Mouse (Mus musculus) C2C12 (cell line): ENCODE data around the gene Mcpt2.
"Not testable (repeated sequence)": the region's sequence is repeated elsewhere in the genome, so short reads cannot be mapped to it uniquely, and the experiment has no call there.

Source experiments
- CEBPB ChIP-seq: IDR thresholded peaks from one replicate; pipeline ENCODE4 v1.6.1; 2011; ENCODE audit warnings: low read depth, mild to moderate bottlenecking, control low read depth, moderate library complexity
- CTCF ChIP-seq: IDR thresholded peaks from one replicate; pipeline ENCODE4 v1.5.1; 2011; ENCODE audit not compliant: control insufficient read depth, insufficient read depth, insufficient read length
- FOSL1 ChIP-seq: IDR thresholded peaks from one replicate; pipeline ENCODE4 v1.8.0; 2011; ENCODE audit warnings: mild to moderate bottlenecking, low read length; ENCODE audit not compliant: poor library complexity, insufficient read depth, severe bottlenecking
- MAX ChIP-seq: IDR thresholded peaks from one replicate; pipeline ENCODE4 v1.6.1; 2011; ENCODE audit warnings: mild to moderate bottlenecking, control low read depth
- MYOD1 ChIP-seq: IDR thresholded peaks from one replicate; pipeline ENCODE4 v1.6.1; 2011; ENCODE audit warnings: low read depth; ENCODE audit not compliant: control insufficient read depth, insufficient read length
- USF1 ChIP-seq: IDR thresholded peaks from one replicate; pipeline ENCODE4 v1.6.1; 2011; ENCODE audit warnings: low read depth, mild to moderate bottlenecking, control low read depth, moderate library complexity

DNA sequence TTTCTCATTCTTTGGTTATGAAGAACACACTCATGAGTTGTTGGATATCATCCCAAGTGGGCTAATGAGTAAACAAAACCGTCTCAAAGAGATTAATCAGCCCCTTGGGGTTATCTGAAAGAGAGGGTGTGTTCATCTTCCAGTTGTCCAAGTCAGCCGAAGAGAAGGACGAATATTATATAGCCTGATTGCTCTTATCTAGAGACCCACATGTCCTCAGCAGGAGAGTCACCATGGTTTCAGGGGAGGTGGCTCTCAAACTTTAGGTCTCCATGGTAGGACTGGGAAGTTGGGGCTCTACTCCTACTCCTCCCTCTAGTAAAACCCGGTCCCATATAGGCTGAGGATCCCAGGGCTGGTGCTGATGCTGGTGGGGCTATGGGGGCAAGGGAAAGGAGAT, 20.5 kb upstream of the Mcpt2 start:
- TF ChIP-seq CTCF, USF1, MAX, CEBPB, MYOD1, FOSL1: not testable (repeated sequence)
